Comparison of ENCODE assay signal across 8 mouse cellular contexts in genomic region chr6:72655309-72656052, GRCm38 (mm10). TPM values are rescaled to one million over a fixed set of nuclear protein-coding genes. Genes with fewer than 3 reads are reported as not detected.
DNase-seq lines count a peak whose midpoint lies in the region; ATAC-seq and TF ChIP-seq lines count a peak whose summit lies in the region.

No protein-coding gene starts in this region.

- TF ChIP-seq CTCF in spleen, adult 2 months (IDR thresholded peaks at IDR 0.05; ENCODE audit: extremely low read depth, insufficient read depth, insufficient read length, insufficient replicate concordance), result no peak

- peak; percentile 32; the same call in 1 of the 2 replicates for ATAC-seq in forebrain, embryonic 11.5 days (replicated peaks; ENCODE audit: low FRiP score)

- peak overlapping the region; percentile 42; the same call in 1 of the 2 replicates for H3K4me3 ChIP-seq in spleen, adult 2 months (ENCODE audit: extremely low read depth, insufficient read depth, insufficient read length)
- no peak overlapping the region for H3K4me3 ChIP-seq in forebrain, embryonic 11.5 days (ENCODE audit: low read depth, low read length)

- H3K9ac ChIP-seq in forebrain, embryonic 11.5 days (ENCODE audit: low read length), result 0 out of 2 replicates have a peak overlapping the region, but pooled peaks have one; percentile 6

- H3K4me1 ChIP-seq in spleen, adult 2 months (ENCODE audit: control insufficient read depth, insufficient read depth, insufficient read length), result no peaks in the 10 kb centered on the region
- H3K4me1 ChIP-seq in forebrain, embryonic 11.5 days (replicated peaks; ENCODE audit: control insufficient read depth, insufficient read depth, low read length), result peaks cover 12% of the 10 kb centered on the region

- no peaks in the 10 kb centered on the region for H3K9me3 ChIP-seq in forebrain, embryonic 11.5 days (ENCODE audit: control insufficient read depth, low read length)

- intact Hi-C loops in heart, postnatal 10 days (cut with DNase I), result no loop called here

- peak in 1 of 2 experiments; percentile 6 for DNase-seq in spleen, adult 2 months (ENCODE audit: low read depth in 1 of 2, low spot score in 2 of 2)
- DNase-seq in spleen, postnatal 10 days (ENCODE audit: low spot score in 2 of 2), result no peak
- peak; percentile 67 for DNase-seq in forebrain, embryonic 11.5 days (ENCODE audit: low spot score)
- DNase-seq in heart, postnatal 10 days, result peak; percentile 86 to 89
- DNase-seq in kidney, postnatal 14 days, result peak; percentile 90
- peak; percentile 94 for DNase-seq in mesoderm, embryonic 11.5 days (ENCODE audit: low read depth, low spot score)
- peak; percentile 62 for DNase-seq in testis, postnatal 10 days (ENCODE audit: low spot score)
- no peak for DNase-seq in layer of hippocampus, adult 9-10 months (ENCODE audit: low spot score)

- H3K36me3 ChIP-seq in spleen, adult 2 months (ENCODE audit: control insufficient read depth, insufficient read depth, low read length), result no peaks in the 10 kb centered on the region
- no peaks in the 10 kb centered on the region for H3K36me3 ChIP-seq in forebrain, embryonic 11.5 days (ENCODE audit: control insufficient read depth, insufficient read depth, low read length)

- no peak overlapping the region for H3K27ac ChIP-seq in spleen, adult 2 months (ENCODE audit: insufficient read depth, low read length)
- H3K27ac ChIP-seq in forebrain, embryonic 11.5 days (ENCODE audit: low read depth, low read length), result 0 out of 2 replicates have a peak overlapping the region, but pooled peaks have one; percentile 27

- no peaks in the 10 kb centered on the region for H3K27me3 ChIP-seq in spleen, adult 2 months (ENCODE audit: control insufficient read depth, insufficient read depth, low read length)
- H3K27me3 ChIP-seq in forebrain, embryonic 11.5 days (ENCODE audit: control insufficient read depth, insufficient read depth, low read length), result no peaks in the 10 kb centered on the region

- 26% methylated on average over 20 of the region's 20 CpGs for WGBS in spleen, adult 2 months
- WGBS in forebrain, embryonic 11.5 days, result 47% methylated on average over 20 of the region's 20 CpGs

- H3K4me2 ChIP-seq in forebrain, embryonic 11.5 days (ENCODE audit: low read depth, low read length, severe bottlenecking), result peak overlapping the region; percentile 27; the same call in 1 of the 2 replicates

- no peak for TF ChIP-seq POLR2A in spleen, adult 2 months (IDR thresholded peaks at IDR 0.05; ENCODE audit: low read depth, low read length)

RNA-seq across cellular contexts. Expression of gene Tgoln1, which starts 38.7 kb away (rescaled TPM):
- polyA plus RNA-seq in spleen, adult 2 months (2012; rRNA removed), result 14.9 and 15.8 TPM in 2 replicates
- 34.1 and 35.1 TPM in 2 replicates for polyA plus RNA-seq in forebrain, embryonic 11.5 days (2014; fragmentation: Nextera tagmentation; extraction: Ambion mirVana)
- 10 to 100 TPM; 44.5 to 45.4 TPM for total RNA-seq in heart, postnatal 10 days (2021)

RNA-seq across cellular contexts. Expression of gene Retsat, which starts 57.2 kb away (rescaled TPM):
- polyA plus RNA-seq in spleen, adult 2 months (2012; rRNA removed), result 5.5 and 5.9 TPM in 2 replicates
- 5.3 and 6.3 TPM in 2 replicates for polyA plus RNA-seq in forebrain, embryonic 11.5 days (2014; fragmentation: Nextera tagmentation; extraction: Ambion mirVana)
- 100 to 1,000 TPM; 141 to 152 TPM for total RNA-seq in heart, postnatal 10 days (2021)

RNA-seq across cellular contexts. Expression of gene Elmod3, which starts 57.3 kb away (rescaled TPM):
- 12.2 and 12.9 TPM in 2 replicates for polyA plus RNA-seq in spleen, adult 2 months (2012; rRNA removed)
- polyA plus RNA-seq in forebrain, embryonic 11.5 days (2014; fragmentation: Nextera tagmentation; extraction: Ambion mirVana), result 15.8 and 16.5 TPM in 2 replicates
- 10 to 100 TPM; 15.7 to 16.0 TPM for total RNA-seq in heart, postnatal 10 days (2021)

Comparison
In these comparisons a context has a peak if more than half of its experiments do, and no peak if none do; other contexts are left out.
1. DNase-seq: peak in forebrain, embryonic 11.5 days (single experiment), heart, postnatal 10 days (2 of 2), kidney, postnatal 14 days (single experiment), mesoderm, embryonic 11.5 days (single experiment) and testis, postnatal 10 days (single experiment); none in spleen, postnatal 10 days (0 of 2) and layer of hippocampus, adult 9-10 months (single experiment).